Mouse (Mus musculus) midbrain, postnatal 0 days (tissue): ENCODE results near the gene Efna5. TPM values are rescaled to one million over a fixed set of nuclear protein-coding genes. Genes with fewer than 3 reads are reported as not detected.

Experiments used
- ATAC-seq: fragments of 200-750 bp; cut with Nextera tagmentation; 2 replicates; pipeline ENCODE4 v1.8.0; 2017; ENCODE audit warnings: moderate number of reproducible peaks, mild to moderate bottlenecking, moderate TSS enrichment, moderate library complexity; ENCODE audit not compliant: low FRiP score
- DNase-seq: peaks from one replicate; pipeline ENCODE4 v3.0.0-alpha.2; 2015; ENCODE audit warnings: low spot score
- H3K27ac ChIP-seq: fragments of 300-500 bp; sonication (generic); 2 replicates; pipeline ENCODE4 v1.5.1; 2014; ENCODE audit warnings: low read depth, mild to moderate bottlenecking, low read length, mixed read lengths
- H3K27me3 ChIP-seq: fragments of 300-500 bp; sonication (generic); 2 replicates; pipeline ENCODE4 v1.6.1; 2014; ENCODE audit warnings: low read length, control low read depth, mixed read lengths; ENCODE audit not compliant: insufficient read depth
- H3K36me3 ChIP-seq: fragments of 300-500 bp; sonication (generic); 2 replicates; pipeline ENCODE4 v1.6.1; 2014; ENCODE audit warnings: low read length, control low read depth, mixed read lengths; ENCODE audit not compliant: insufficient read depth
- H3K4me1 ChIP-seq: fragments of 300-500 bp; sonication (generic); 2 replicates; pipeline ENCODE4 v1.6.1; 2014; ENCODE audit warnings: mild to moderate bottlenecking, control low read depth, antibody characterized with exemption, low read length, mixed read lengths; ENCODE audit not compliant: insufficient read depth
- H3K4me2 ChIP-seq: fragments of 300-500 bp; sonication (generic); 2 replicates; pipeline ENCODE4 v1.6.1; 2014; ENCODE audit warnings: low read depth, mild to moderate bottlenecking, low read length, mixed read lengths; ENCODE audit not compliant: poor library complexity, severe bottlenecking
- H3K4me3 ChIP-seq: fragments of 300-500 bp; sonication (generic); 2 replicates; pipeline ENCODE4 v1.5.1; 2014; ENCODE audit warnings: low read depth, mild to moderate bottlenecking, low read length, moderate library complexity
- H3K9ac ChIP-seq: fragments of 300-500 bp; sonication (generic); replicated peaks from 2 replicates; pipeline ENCODE4 v1.6.1; 2014; ENCODE audit warnings: mild to moderate bottlenecking, low read length, moderate library complexity, mixed read lengths; ENCODE audit not compliant: poor library complexity, severe bottlenecking
- H3K9me3 ChIP-seq: fragments of 300-500 bp; sonication (generic); 2 replicates; pipeline ENCODE4 v1.6.1; 2016; ENCODE audit warnings: low read length, control low read depth
- CTCF ChIP-seq: IDR thresholded peaks from 2 replicates; pipeline ENCODE4 v1.5.1; 2016; ENCODE audit warnings: antibody characterized with exemption, mild to moderate bottlenecking
- WGBS: fragments of 180-500 bp; shearing (Covaris S2); extraction: QIAGEN DNeasy Blood & Tissue Kit; methylation state at CpG from one replicate; pipeline ENCODE4 v1.1.7; 2014; 5-methylcytosine and 5-hydroxymethylcytosine counted together
- polyA plus RNA-seq: library from polyadenylated mRNA; unstranded; fragments of >200 nt; fragmentation: Nextera tagmentation; extraction: Ambion mirVana; gene quantifications from 2 replicates; pipeline ENCODE4 v1.2.1, GENCODE M21; 2015
- total RNA-seq: library from RNA; depleted of rRNA; stranded (reverse); fragments of >200 nt; gene quantifications from 2 replicates; pipeline ENCODE4 v1.2.3, GENCODE M21; 2014

Efna5 gene
- total and polyA plus RNA-seq, 2 experiments from 2014 or later, result 11.1 to 59.5 TPM

DNA sequence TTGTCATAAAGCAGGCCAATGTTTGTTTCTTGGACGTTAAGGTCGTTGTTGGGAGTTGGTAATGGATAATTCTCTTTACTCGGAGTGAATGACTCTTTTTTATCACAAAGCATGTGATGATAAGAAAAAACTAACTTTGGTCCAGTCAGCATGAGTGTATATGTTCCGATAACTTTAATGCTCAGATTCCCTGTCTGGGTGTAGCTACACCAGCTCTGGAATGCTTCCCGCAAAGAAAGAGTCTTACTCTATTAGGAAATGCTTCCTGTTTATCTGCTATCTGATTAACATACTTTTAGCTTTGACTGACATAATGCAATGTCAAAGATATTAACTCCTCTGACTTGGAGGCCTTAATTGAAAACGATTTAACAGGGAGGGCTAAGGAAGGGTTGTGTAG is 204.7 kb downstream of the Efna5 start:
- H3K4me3 ChIP-seq, result no peak overlapping the region
- H3K27ac ChIP-seq, result no peak overlapping the region
- no peak for DNase-seq
- H3K9me3 ChIP-seq, result no peaks in the 10 kb centered on the region
- H3K27me3 ChIP-seq, result no peaks in the 10 kb centered on the region
- no peak for ATAC-seq
- TF ChIP-seq CTCF, result no peak
- 58% methylated on average over 6 of the region's 6 CpGs for WGBS
- H3K36me3 ChIP-seq, result no peaks in the 10 kb centered on the region
- H3K4me1 ChIP-seq, result no peaks in the 10 kb centered on the region
- H3K4me2 ChIP-seq, result no peak overlapping the region
- no peak overlapping the region for H3K9ac ChIP-seq

DNA sequence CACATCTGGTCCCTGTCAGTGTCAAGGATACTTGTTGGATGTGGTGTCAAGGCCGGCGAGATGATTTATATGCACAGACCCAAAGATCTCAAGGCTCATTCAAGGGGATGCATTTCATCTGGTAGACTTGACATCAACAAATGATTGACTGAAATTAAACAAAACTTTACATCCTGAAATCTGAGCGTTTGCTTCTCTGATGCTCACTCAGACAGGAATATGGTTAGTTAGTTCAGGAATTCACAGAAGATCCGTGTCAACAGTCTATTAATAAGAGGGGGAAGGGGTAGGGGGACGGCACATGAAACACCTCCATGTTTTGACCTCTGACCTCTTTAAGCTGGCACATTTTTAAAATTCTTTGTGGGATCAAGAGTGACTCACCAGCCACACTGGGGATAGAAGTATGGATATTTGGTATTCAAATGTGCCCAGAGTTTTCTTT is 205.3 kb downstream of the Efna5 start:
- Histone ChIP-seq H3K4me2 (no peak overlapping the region), H3K4me3 (no peak overlapping the region), H3K27ac (no peak overlapping the region), H3K9ac (no peak overlapping the region), H3K4me1 (no peaks in the 10 kb centered on the region), H3K36me3 (no peaks in the 10 kb centered on the region), H3K9me3 (no peaks in the 10 kb centered on the region), H3K27me3 (no peaks in the 10 kb centered on the region)
- DNase-seq, result no peak
- TF ChIP-seq CTCF, result no peak
- ATAC-seq, result no peak
- 58% methylated on average over 5 of the region's 5 CpGs for whole genome bisulfite sequencing

GRCm38 (mm10) chr17:62672068-62672467 is 209.0 kb downstream of the Efna5 start:
- ATAC-seq (no peak), DNase-seq (no peak)
- no peaks in the 10 kb centered on the region for H3K36me3 ChIP-seq
- no peak overlapping the region for H3K4me2 ChIP-seq
- H3K9ac ChIP-seq, result no peak overlapping the region
- no peaks in the 10 kb centered on the region for H3K4me1 ChIP-seq
- WGBS, result 85% methylated on average over 8 of the region's 8 CpGs
- no peak overlapping the region for H3K27ac ChIP-seq
- TF ChIP-seq CTCF, result no peak
- no peaks in the 10 kb centered on the region for H3K9me3 ChIP-seq
- no peak overlapping the region for H3K4me3 ChIP-seq
- no peaks in the 10 kb centered on the region for H3K27me3 ChIP-seq

DNA sequence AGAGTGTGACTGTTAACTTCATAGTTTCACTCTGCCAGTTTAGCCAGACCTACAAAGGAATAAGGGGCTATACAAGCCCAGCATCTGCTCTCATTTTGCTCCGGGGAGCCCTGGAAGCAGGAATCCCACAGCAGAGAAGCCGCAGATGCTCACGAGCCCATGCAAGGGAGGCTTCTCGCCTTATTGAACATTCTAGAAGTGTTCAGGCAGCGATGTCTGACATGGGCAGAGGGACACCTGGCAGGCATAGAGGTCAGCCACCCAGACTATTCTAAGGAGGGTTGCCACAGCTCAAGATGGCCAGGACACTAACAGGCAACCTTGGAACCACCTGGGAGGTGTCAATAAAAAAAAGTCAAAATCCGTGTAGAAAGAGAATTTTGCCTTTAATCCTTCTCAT is 214.4 kb downstream of the Efna5 start:
- Histone ChIP-seq H3K9ac (no peak overlapping the region), H3K36me3 (no peaks in the 10 kb centered on the region), H3K4me2 (no peak overlapping the region), H3K4me1 (no peaks in the 10 kb centered on the region), H3K4me3 (no peak overlapping the region), H3K27ac (no peak overlapping the region), H3K27me3 (no peaks in the 10 kb centered on the region), H3K9me3 (no peaks in the 10 kb centered on the region)
- no peak for TF ChIP-seq CTCF
- DNase-seq (no peak), ATAC-seq (no peak)
- WGBS, result 67% methylated on average over 6 of the region's 6 CpGs

DNA sequence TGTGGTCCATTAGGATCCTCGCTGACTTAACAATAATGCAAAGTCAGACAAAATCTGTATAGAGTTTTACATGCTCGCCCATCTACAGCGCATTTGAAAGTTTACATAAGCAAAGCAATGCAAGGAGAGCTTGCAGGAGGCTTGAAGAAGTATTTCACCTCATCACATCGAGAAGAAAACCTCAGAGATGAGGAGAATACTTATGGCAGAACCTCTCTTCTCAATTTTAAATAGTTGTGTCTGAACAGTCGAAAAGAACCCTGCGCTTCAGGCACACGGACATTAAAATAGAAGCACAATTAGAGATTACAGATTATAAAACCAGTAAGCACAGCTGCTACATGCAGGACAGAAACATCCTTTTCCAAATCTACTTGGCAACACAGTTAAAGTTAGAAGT is 215.3 kb downstream of the Efna5 start:
- no peak for TF ChIP-seq CTCF
- Histone ChIP-seq H3K9me3 (no peaks in the 10 kb centered on the region), H3K36me3 (no peaks in the 10 kb centered on the region), H3K4me1 (no peaks in the 10 kb centered on the region), H3K4me3 (no peak overlapping the region), H3K27me3 (no peaks in the 10 kb centered on the region), H3K4me2 (no peak overlapping the region), H3K27ac (no peak overlapping the region), H3K9ac (no peak overlapping the region)
- 83% methylated on average over 7 of the region's 7 CpGs for WGBS
- ATAC-seq, result no peak
- DNase-seq, result no peak

DNA sequence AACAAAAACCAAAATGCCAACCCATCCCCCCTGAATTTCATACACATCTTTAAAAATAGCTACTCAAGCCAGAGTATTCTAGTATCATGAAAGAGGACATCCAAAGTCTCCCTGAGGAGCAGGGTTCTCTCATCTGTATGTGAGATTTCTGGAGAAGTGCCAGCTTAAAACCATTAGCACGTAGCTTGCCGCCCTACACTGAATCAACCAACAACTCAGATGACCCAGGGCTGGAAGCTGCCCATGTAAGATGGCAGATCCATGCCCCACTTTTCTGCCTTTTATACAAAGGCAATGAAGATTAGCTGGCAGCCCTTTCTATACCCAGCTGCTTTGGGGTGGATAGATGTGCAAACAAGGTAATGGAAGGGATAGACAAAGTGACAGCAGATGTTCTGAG is 216.4 kb downstream of the Efna5 start:
- H3K4me1 ChIP-seq, result no peaks in the 10 kb centered on the region
- H3K27me3 ChIP-seq, result no peaks in the 10 kb centered on the region
- H3K9me3 ChIP-seq, result no peaks in the 10 kb centered on the region
- H3K36me3 ChIP-seq, result no peaks in the 10 kb centered on the region
- H3K4me3 ChIP-seq, result no peak overlapping the region
- TF ChIP-seq CTCF, result no peak
- no peak overlapping the region for H3K9ac ChIP-seq
- H3K27ac ChIP-seq, result no peak overlapping the region
- no peak overlapping the region for H3K4me2 ChIP-seq
- DNase-seq (no peak), ATAC-seq (no peak)
- WGBS, result 58% methylated on average over 2 of the region's 2 CpGs
